Mouse (Mus musculus) midbrain, embryonic 13.5 days (tissue): ENCODE measurements around the gene Fras1. TPM values are rescaled to one million over a fixed set of nuclear protein-coding genes. Genes with fewer than 3 reads are reported as not detected.
A peak's percentile ranks its signal among the peaks of the same experiment; 100 is the strongest.

Source experiments
- ATAC-seq: fragments of 200-750 bp; cut with Nextera tagmentation; 2 replicates; pipeline ENCODE4 v1.8.0; 2017; ENCODE audit warnings: mild to moderate bottlenecking, moderate TSS enrichment, moderate library complexity
- H3K27ac ChIP-seq: fragments of 300-500 bp; sonication (generic); 2 replicates; pipeline ENCODE4 v1.5.1; 2015; ENCODE audit warnings: inconsistent platforms, mild to moderate bottlenecking, moderate library complexity
- H3K27me3 ChIP-seq: fragments of 300-500 bp; sonication (generic); 2 replicates; pipeline ENCODE4 v1.6.1; 2015; ENCODE audit warnings: mild to moderate bottlenecking, inconsistent platforms
- H3K36me3 ChIP-seq: fragments of 300-500 bp; sonication (generic); 2 replicates; pipeline ENCODE4 v1.6.1; 2015; ENCODE audit warnings: mild to moderate bottlenecking, inconsistent platforms
- H3K4me1 ChIP-seq: fragments of 300-500 bp; sonication (generic); replicated peaks from 2 replicates; pipeline ENCODE4 v1.6.1; 2015; ENCODE audit warnings: inconsistent platforms
- H3K4me2 ChIP-seq: fragments of 300-500 bp; sonication (generic); replicated peaks from 2 replicates; pipeline ENCODE4 v1.6.1; 2015; ENCODE audit warnings: moderate library complexity, mild to moderate bottlenecking, inconsistent platforms
- H3K4me3 ChIP-seq: fragments of 300-500 bp; sonication (generic); replicated peaks from 2 replicates; pipeline ENCODE4 v1.5.1; 2015; ENCODE audit warnings: mild to moderate bottlenecking, inconsistent platforms
- H3K9ac ChIP-seq: fragments of 300-500 bp; sonication (generic); replicated peaks from 2 replicates; pipeline ENCODE4 v1.6.1; 2015; ENCODE audit warnings: mild to moderate bottlenecking, inconsistent platforms
- H3K9me3 ChIP-seq: fragments of 300-500 bp; sonication (generic); 2 replicates; pipeline ENCODE4 v1.6.1; 2016; ENCODE audit warnings: mild to moderate bottlenecking, inconsistent platforms
- WGBS: fragments of 180-500 bp; shearing (Covaris S2); methylation state at CpG from one replicate; pipeline ENCODE4 v1.1.7; 2015; 5-methylcytosine and 5-hydroxymethylcytosine counted together
- polyA plus RNA-seq: library from polyadenylated mRNA; unstranded; fragments of >200 nt; fragmentation: Nextera tagmentation; extraction: Ambion mirVana; gene quantifications from 2 replicates; pipeline ENCODE4 v1.2.1, GENCODE M21; 2015

Gene Fras1
- polyA plus RNA-seq, 1 experiment from 2014 or later, result 5.4 TPM

- H3K27ac ChIP-seq, result no peak overlapping the region
- no peaks in the 10 kb centered on the region for H3K36me3 ChIP-seq
- H3K4me1 ChIP-seq, result no peaks in the 10 kb centered on the region
- H3K27me3 ChIP-seq, result no peaks in the 10 kb centered on the region
- no peak overlapping the region for H3K4me3 ChIP-seq
- no peaks in the 10 kb centered on the region for H3K9me3 ChIP-seq
- no peak overlapping the region for H3K9ac ChIP-seq
- ATAC-seq, result no peak
- WGBS, result 93% methylated on average over 5 of the region's 5 CpGs
- H3K4me2 ChIP-seq, result no peak overlapping the region
Observed at GRCm38 (mm10) chr5:96545994-96546393, 172.2 kb downstream of the Fras1 start.

- ATAC-seq, result no peak
- Histone ChIP-seq H3K36me3 (no peaks in the 10 kb centered on the region), H3K4me1 (peaks cover 13% of the 10 kb centered on the region), H3K27ac (no peak overlapping the region), H3K4me2 (no peak overlapping the region), H3K4me3 (no peak overlapping the region), H3K9me3 (no peaks in the 10 kb centered on the region), H3K9ac (no peak overlapping the region), H3K27me3 (no peaks in the 10 kb centered on the region)
- 82% methylated on average over 12 of the region's 12 CpGs for WGBS
Observed at GRCm38 (mm10) chr5:96554940-96555679, 181.4 kb downstream of the Fras1 start.

GRCm38 (mm10) chr5:96558049-96558804, 184.5 kb downstream of the Fras1 start:
- H3K4me2 ChIP-seq, result no peak overlapping the region
- H3K36me3 ChIP-seq, result no peaks in the 10 kb centered on the region
- 21% methylated on average over 8 of the region's 8 CpGs for WGBS
- H3K4me1 ChIP-seq, result peaks cover 13% of the 10 kb centered on the region
- H3K27me3 ChIP-seq, result no peaks in the 10 kb centered on the region
- peak overlapping the region; percentile 44; the same call in 1 of the 2 replicates for H3K27ac ChIP-seq
- ATAC-seq, result peak; percentile 63; the same call in 1 of the 2 replicates
- no peaks in the 10 kb centered on the region for H3K9me3 ChIP-seq
- no peak overlapping the region for H3K4me3 ChIP-seq
- H3K9ac ChIP-seq, result no peak overlapping the region

GRCm38 (mm10) chr5:96574586-96574985, 200.8 kb downstream of the Fras1 start:
- Histone ChIP-seq H3K4me3 (no peak overlapping the region), H3K4me1 (no peaks in the 10 kb centered on the region), H3K27me3 (no peaks in the 10 kb centered on the region), H3K9me3 (no peaks in the 10 kb centered on the region), H3K4me2 (no peak overlapping the region), H3K36me3 (no peaks in the 10 kb centered on the region), H3K27ac (no peak overlapping the region), H3K9ac (no peak overlapping the region)
- no peak for ATAC-seq
- WGBS, result 78% methylated on average over 4 of the region's 4 CpGs

GRCm38 (mm10) chr5:96578705-96579104, 204.9 kb downstream of the Fras1 start:
- Histone ChIP-seq H3K27me3 (no peaks in the 10 kb centered on the region), H3K27ac (no peak overlapping the region), H3K9ac (no peak overlapping the region), H3K4me1 (no peaks in the 10 kb centered on the region; the same call in 1 of the 2 replicates), H3K9me3 (no peaks in the 10 kb centered on the region), H3K4me2 (no peak overlapping the region), H3K36me3 (no peaks in the 10 kb centered on the region), H3K4me3 (no peak overlapping the region)
- no peak for ATAC-seq
- WGBS, result 86% methylated on average over 3 of the region's 3 CpGs

- no peaks in the 10 kb centered on the region for H3K9me3 ChIP-seq
Observed at GRCm38 (mm10) chr5:96579938-96580337, 206.2 kb downstream of the Fras1 start.

GRCm38 (mm10) chr5:96584730-96585129, 211.0 kb downstream of the Fras1 start:
- 87% methylated on average over 5 of the region's 5 CpGs for WGBS
- Histone ChIP-seq H3K4me2 (no peak overlapping the region), H3K9me3 (no peaks in the 10 kb centered on the region), H3K36me3 (no peaks in the 10 kb centered on the region), H3K4me3 (no peak overlapping the region), H3K9ac (no peak overlapping the region), H3K27ac (no peak overlapping the region), H3K4me1 (no peaks in the 10 kb centered on the region; the same call in 1 of the 2 replicates), H3K27me3 (no peaks in the 10 kb centered on the region)
- ATAC-seq, result no peak

More at GRCm38 (mm10) chr5:96579938-96580337, 206.2 kb downstream of the Fras1 start:
- no peaks in the 10 kb centered on the region for H3K36me3 ChIP-seq
- no peak overlapping the region for H3K9ac ChIP-seq
- peak; percentile 60; the same call in 1 of the 2 replicates for ATAC-seq
- WGBS, result 72% methylated on average over 5 of the region's 5 CpGs
- no peak overlapping the region for H3K4me2 ChIP-seq
- no peak overlapping the region for H3K4me3 ChIP-seq
- no peaks in the 10 kb centered on the region; the same call in 1 of the 2 replicates for H3K4me1 ChIP-seq
- no peaks in the 10 kb centered on the region for H3K27me3 ChIP-seq
- no peak overlapping the region for H3K27ac ChIP-seq

GRCm38 (mm10) chr5:96590621-96591020, 216.9 kb downstream of the Fras1 start:
- Histone ChIP-seq H3K36me3 (no peaks in the 10 kb centered on the region), H3K4me3 (no peak overlapping the region), H3K27me3 (no peaks in the 10 kb centered on the region), H3K9ac (no peak overlapping the region), H3K9me3 (no peaks in the 10 kb centered on the region), H3K27ac (no peak overlapping the region), H3K4me1 (no peaks in the 10 kb centered on the region), H3K4me2 (no peak overlapping the region)
- ATAC-seq, result no peak
- 96% methylated on average over 6 of the region's 6 CpGs for WGBS

GRCm38 (mm10) chr5:96595793-96596192, 222.0 kb downstream of the Fras1 start:
- 91% methylated on average over 5 of the region's 5 CpGs for WGBS

GRCm38 (mm10) chr5:96603974-96604769, 230.4 kb downstream of the Fras1 start:
- Histone ChIP-seq H3K4me2 (no peak overlapping the region), H3K36me3 (no peaks in the 10 kb centered on the region), H3K27me3 (no peaks in the 10 kb centered on the region), H3K4me3 (no peak overlapping the region), H3K27ac (no peak overlapping the region), H3K9ac (no peak overlapping the region), H3K9me3 (no peaks in the 10 kb centered on the region), H3K4me1 (0 out of 2 replicates have a peak, but pooled peaks cover 5% of the 10 kb centered on the region)
- 60% methylated on average over 7 of the region's 7 CpGs for WGBS
- ATAC-seq, result peak; percentile 71

More at GRCm38 (mm10) chr5:96595793-96596192, 222.0 kb downstream of the Fras1 start:
- Histone ChIP-seq H3K4me1 (no peaks in the 10 kb centered on the region), H3K4me3 (no peak overlapping the region), H3K4me2 (no peak overlapping the region), H3K36me3 (no peaks in the 10 kb centered on the region), H3K9ac (no peak overlapping the region), H3K27me3 (no peaks in the 10 kb centered on the region), H3K9me3 (no peaks in the 10 kb centered on the region), H3K27ac (no peak overlapping the region)
- no peak for ATAC-seq

- 0 out of 2 replicates have a peak, but pooled peaks cover 5% of the 10 kb centered on the region for H3K4me1 ChIP-seq
- H3K4me3 ChIP-seq, result no peak overlapping the region
- no peaks in the 10 kb centered on the region for H3K9me3 ChIP-seq
- H3K9ac ChIP-seq, result no peak overlapping the region
- no peak for ATAC-seq
- 91% methylated on average over 5 of the region's 5 CpGs for WGBS
- no peak overlapping the region for H3K4me2 ChIP-seq
- H3K27ac ChIP-seq, result no peak overlapping the region
- H3K27me3 ChIP-seq, result no peaks in the 10 kb centered on the region
- H3K36me3 ChIP-seq, result no peaks in the 10 kb centered on the region
Observed at GRCm38 (mm10) chr5:96608036-96608435, 234.3 kb downstream of the Fras1 start.
